In genomic region chr1:192778869-192779514, GRCm38 (mm10) we compare ENCODE assay signal across 13 mouse cellular contexts. TPM values are rescaled to one million over a fixed set of nuclear protein-coding genes. Genes with fewer than 3 reads are reported as not detected.
DNase-seq lines count a peak whose midpoint lies in the region; ATAC-seq and TF ChIP-seq lines count a peak whose summit lies in the region.
"Had no signal": no experiment of that assay in that cellular context is flagged by ENCODE, and none has a peak within 500 bp of the region (broad histone marks: within the 10 kb centered on the region; RNA-seq: fewer than 3 reads in every experiment).

No protein-coding gene starts in this region.

- no peak overlapping the region for H3K9ac ChIP-seq in forebrain, embryonic 11.5 days (ENCODE audit: low read length)
- H3K9ac ChIP-seq in forebrain, embryonic 16.5 days (replicated peaks; ENCODE audit: low read depth, low read length) = no peak overlapping the region
- no peak overlapping the region for H3K9ac ChIP-seq in lung, postnatal 0 days (replicated peaks; ENCODE audit: low read depth)
- H3K9ac ChIP-seq in midbrain, embryonic 13.5 days (replicated peaks) = no peak overlapping the region
- H3K9ac ChIP-seq: neural tube, embryonic 12.5 days had no signal

- no peaks in the 10 kb centered on the region for H3K36me3 ChIP-seq in forebrain, embryonic 11.5 days (ENCODE audit: control insufficient read depth, insufficient read depth, low read length)
- H3K36me3 ChIP-seq in forebrain, embryonic 16.5 days (ENCODE audit: control insufficient read depth, insufficient read depth) = no peaks in the 10 kb centered on the region
- H3K36me3 ChIP-seq in lung, postnatal 0 days (ENCODE audit: insufficient read depth, low read length) = no peaks in the 10 kb centered on the region
- H3K36me3 ChIP-seq in midbrain, embryonic 13.5 days = no peaks in the 10 kb centered on the region
- H3K36me3 ChIP-seq: neural tube, embryonic 12.5 days had no signal

- H3K27ac ChIP-seq in forebrain, embryonic 11.5 days (ENCODE audit: low read depth, low read length) = peak overlapping the region; percentile 31; the same call in 1 of the 2 replicates
- no peak overlapping the region for H3K27ac ChIP-seq in forebrain, embryonic 16.5 days (ENCODE audit: low read length)
- H3K27ac ChIP-seq in lung, postnatal 0 days (ENCODE audit: low read length) = no peak overlapping the region
- H3K27ac ChIP-seq in midbrain, embryonic 13.5 days = no peak overlapping the region
- H3K27ac ChIP-seq: heart, adult 2 months; neural tube, embryonic 12.5 days had no signal

- intact Hi-C loops in left cerebral cortex, postnatal 10 days (cut with DNase I) = no loop called here

- no peaks in the 10 kb centered on the region for H3K9me3 ChIP-seq in forebrain, embryonic 11.5 days (ENCODE audit: control insufficient read depth, low read length)
- no peaks in the 10 kb centered on the region for H3K9me3 ChIP-seq in forebrain, embryonic 16.5 days (ENCODE audit: control insufficient read depth, low read length)
- H3K9me3 ChIP-seq in lung, postnatal 0 days (ENCODE audit: low read length) = no peaks in the 10 kb centered on the region
- H3K9me3 ChIP-seq in midbrain, embryonic 13.5 days = no peaks in the 10 kb centered on the region
- H3K9me3 ChIP-seq: neural tube, embryonic 12.5 days had no signal

- H3K27me3 ChIP-seq in forebrain, embryonic 11.5 days (ENCODE audit: control insufficient read depth, insufficient read depth, low read length) = no peaks in the 10 kb centered on the region
- H3K27me3 ChIP-seq in forebrain, embryonic 16.5 days (replicated peaks; ENCODE audit: control insufficient read depth, insufficient read depth, low read length) = no peaks in the 10 kb centered on the region
- H3K27me3 ChIP-seq in lung, postnatal 0 days (replicated peaks; ENCODE audit: insufficient read depth, low read length) = no peaks in the 10 kb centered on the region
- H3K27me3 ChIP-seq in midbrain, embryonic 13.5 days = no peaks in the 10 kb centered on the region
- H3K27me3 ChIP-seq: neural tube, embryonic 12.5 days had no signal

- H3K4me3 ChIP-seq in forebrain, embryonic 11.5 days (ENCODE audit: low read depth, low read length) = no peak overlapping the region
- no peak overlapping the region for H3K4me3 ChIP-seq in forebrain, embryonic 16.5 days (replicated peaks; ENCODE audit: low read length)
- H3K4me3 ChIP-seq in lung, postnatal 0 days (ENCODE audit: low read depth, low read length) = no peak overlapping the region
- H3K4me3 ChIP-seq in midbrain, embryonic 13.5 days (replicated peaks) = no peak overlapping the region
- H3K4me3 ChIP-seq: heart, adult 2 months; neural tube, embryonic 12.5 days had no signal

- no peak for TF ChIP-seq EP300 in lung, postnatal 0 days (IDR thresholded peaks at IDR 0.05)

- no peak overlapping the region for H3K4me2 ChIP-seq in forebrain, embryonic 11.5 days (ENCODE audit: low read depth, low read length, severe bottlenecking)
- no peak overlapping the region for H3K4me2 ChIP-seq in forebrain, embryonic 16.5 days (ENCODE audit: low read length)
- no peak overlapping the region for H3K4me2 ChIP-seq in lung, postnatal 0 days (replicated peaks; ENCODE audit: low read depth, low read length)
- no peak overlapping the region for H3K4me2 ChIP-seq in midbrain, embryonic 13.5 days (replicated peaks)
- H3K4me2 ChIP-seq: neural tube, embryonic 12.5 days had no signal

- 66% methylated on average over 6 of the region's 6 CpGs for WGBS in forebrain, embryonic 11.5 days
- WGBS in forebrain, embryonic 16.5 days = 60% methylated on average over 6 of the region's 6 CpGs
- 34% methylated on average over 6 of the region's 6 CpGs for WGBS in lung, postnatal 0 days
- WGBS in midbrain, embryonic 13.5 days = 56% methylated on average over 6 of the region's 6 CpGs

- H3K4me1 ChIP-seq in forebrain, embryonic 11.5 days (replicated peaks; ENCODE audit: control insufficient read depth, insufficient read depth, low read length) = no peaks in the 10 kb centered on the region
- H3K4me1 ChIP-seq in forebrain, embryonic 16.5 days (replicated peaks; ENCODE audit: control insufficient read depth, insufficient read depth, low read length) = no peaks in the 10 kb centered on the region
- H3K4me1 ChIP-seq in lung, postnatal 0 days (ENCODE audit: insufficient read depth, low read depth, low read length) = no peaks in the 10 kb centered on the region
- no peaks in the 10 kb centered on the region for H3K4me1 ChIP-seq in midbrain, embryonic 13.5 days (replicated peaks)
- H3K4me1 ChIP-seq: neural tube, embryonic 12.5 days had no signal

- DNase-seq in forebrain, embryonic 11.5 days (ENCODE audit: low spot score) = no peak
- peak; percentile 28 for DNase-seq in lung, postnatal 0 days (ENCODE audit: low spot score)
- no peak for DNase-seq in lung, postnatal 25 days (ENCODE audit: low spot score)
- peak; percentile 42 for DNase-seq in kidney, postnatal 10 days
- no peak for DNase-seq in left cerebral cortex, postnatal 10 days (ENCODE audit: extremely low spot score in 1 of 2, low spot score in 2 of 2)
- DNase-seq in adrenal gland, adult (ENCODE audit: inconsistent age in 2 of 2, low spot score in 1 of 2) = no peak
- DNase-seq: adrenal gland, adult 8-10 months; lung, adult 18-20 months; spleen, adult 18-20 months had no signal

- TF ChIP-seq CTCF in lung, postnatal 0 days (IDR thresholded peaks at IDR 0.05) = no peak

- no peak for ATAC-seq in forebrain, embryonic 11.5 days (replicated peaks; ENCODE audit: low FRiP score)
- ATAC-seq in forebrain, embryonic 16.5 days = no peak
- peak; percentile 23; the same call in 1 of the 2 replicates for ATAC-seq in lung, postnatal 0 days
- no peak for ATAC-seq in midbrain, embryonic 13.5 days

RNA-seq across cellular contexts. Expression of gene Hhat, which starts 8.0 kb away (rescaled TPM):
- polyA plus RNA-seq in forebrain, embryonic 11.5 days (2014; fragmentation: Nextera tagmentation; extraction: Ambion mirVana) = 6.2 and 8.0 TPM in 2 replicates
- 3.6 and 4.2 TPM in 2 replicates for polyA plus RNA-seq in forebrain, embryonic 16.5 days (2015; fragmentation: Nextera tagmentation; extraction: Ambion mirVana)
- polyA plus RNA-seq in lung, postnatal 0 days (2015; fragmentation: Nextera tagmentation; extraction: Ambion mirVana) = 2.4 and 3.5 TPM in 2 replicates
- total RNA-seq in left cerebral cortex, postnatal 10 days (2021) = 1 to 10 TPM; 1.7 to 1.8 TPM
- 5.5 and 5.9 TPM in 2 replicates for polyA plus RNA-seq in midbrain, embryonic 13.5 days (2015; fragmentation: Nextera tagmentation; extraction: Ambion mirVana)

Comparison
In these comparisons a context has a peak if more than half of its experiments do, and no peak if none do; other contexts are left out.
1. DNase-seq: peak in lung, postnatal 0 days (single experiment) and kidney, postnatal 10 days (single experiment); none in forebrain, embryonic 11.5 days (single experiment), lung, postnatal 25 days (single experiment), left cerebral cortex, postnatal 10 days (0 of 2) and adrenal gland, adult (0 of 2).